ENCODE assay signal across 19 mouse cellular contexts in genomic region chr6:108692986-108693385, GRCm38 (mm10). TPM values are rescaled to one million over a fixed set of nuclear protein-coding genes. Genes with fewer than 3 reads are reported as not detected.
DNase-seq lines count a peak whose midpoint lies in the region; ATAC-seq lines count a peak whose summit lies in the region.
"Had no signal": no experiment of that assay in that cellular context is flagged by ENCODE, and none has a peak within 500 bp of the region (broad histone marks: within the 10 kb centered on the region; RNA-seq: fewer than 3 reads in every experiment).

No protein-coding gene starts in this region.

- peak; percentile 73 for DNase-seq in 3T3-L1 (ENCODE audit: low read depth, low spot score)
- peak; percentile 48 for DNase-seq in NIH3T3 (ENCODE audit: low read depth)
- DNase-seq in fibroblast of lung, adult 2 months (ENCODE audit: low read depth) = peak; percentile 64
- no peak for DNase-seq in heart, adult 8-10 months (ENCODE audit: low spot score)
- DNase-seq: adrenal gland, adult 2 months; adrenal gland, postnatal 10 days; adrenal gland, postnatal 25 days; cerebellum, adult 11 months; cerebellum, adult 18-20 months; cerebellum, adult 8-10 months; cerebellum, adult 9-11 months; cerebellum, postnatal 14 days; cerebellum, postnatal 36 days; embryo, embryonic 11 days had no signal

- no peak for ATAC-seq in granulocyte monocyte progenitor cell, adult 5-6 weeks (replicated peaks; ENCODE audit: poor library complexity, severe bottlenecking)
- ATAC-seq in frontal cortex, adult (ENCODE audit: low TSS enrichment) = no peak
- ATAC-seq in megakaryocyte progenitor cell, adult 5-6 weeks (replicated peaks; ENCODE audit: poor library complexity) = no peak
- ATAC-seq: forebrain, embryonic 14.5 days; forebrain, embryonic 16.5 days had no signal

RNA-seq across cellular contexts. Expression of gene Bhlhe40, which starts 32.6 kb away (rescaled TPM):
- total RNA-seq in granulocyte monocyte progenitor cell, adult 5-6 weeks (2014; fragmentation: Nextera tagmentation) = 1.7 and 2.1 TPM in 2 replicates
- total RNA-seq in granulocyte monocyte progenitor cell, adult 5-6 weeks (2017) = 3.5 and 5.9 TPM in 2 replicates
- total RNA-seq in heart, adult 8-10 months (2022) = 10 to 100 TPM; 48.6 to 66.7 (median 51.4) TPM
- 3.4 and 3.5 TPM in 2 replicates for total RNA-seq in megakaryocyte progenitor cell, adult 5-6 weeks (2015)
- 2.9 and 4.1 TPM in 2 replicates for total RNA-seq in megakaryocyte progenitor cell, adult 5-6 weeks (2017)

Comparison
In these comparisons a context has a peak if more than half of its experiments do, and no peak if none do; other contexts are left out.
1. RNA of gene Bhlhe40, which starts 32.6 kb away (total RNA-seq): 48.6 to 66.7 TPM in heart, adult 8-10 months; 2.9 to 4.1 TPM in megakaryocyte progenitor cell, adult 5-6 weeks and 1.7 to 5.9 TPM in granulocyte monocyte progenitor cell, adult 5-6 weeks; every median in the first group is over 4 times any median in the second.